Mouse (Mus musculus) spleen, adult 2 months (tissue): ENCODE measurements around the gene Cox7b2. TPM values are rescaled to one million over a fixed set of nuclear protein-coding genes. Genes with fewer than 3 reads are reported as not detected.

Experiments
- DNase-seq, 2 experiments: peaks; one replicate each; pipeline versions ENCODE4 v3.0.0 to v3.0.0-alpha.2; 2012 to 2021; ENCODE audit warnings: low spot score in 2 of 2, low read depth in 1 of 2
- H3K27ac ChIP-seq: fragments of 200-500 bp; 2 replicates; pipeline ENCODE4 v1.5.1; 2012; ENCODE audit warnings: low read length, inconsistent platforms; ENCODE audit not compliant: insufficient read depth
- H3K27me3 ChIP-seq: fragments of 200-500 bp; 2 replicates; pipeline ENCODE4 v1.6.1; 2012; ENCODE audit warnings: mild to moderate bottlenecking, moderate library complexity, low read length, inconsistent platforms; ENCODE audit not compliant: control insufficient read depth, insufficient read depth
- H3K36me3 ChIP-seq: fragments of 200-500 bp; 2 replicates; pipeline ENCODE4 v1.6.1; 2012; ENCODE audit warnings: mild to moderate bottlenecking, low read length, inconsistent platforms; ENCODE audit not compliant: control insufficient read depth, insufficient read depth
- H3K4me1 ChIP-seq: fragments of 200-500 bp; 2 replicates; pipeline ENCODE4 v1.6.1; 2011; ENCODE audit warnings: inconsistent platforms; ENCODE audit not compliant: control insufficient read depth, insufficient read depth, insufficient read length
- H3K4me3 ChIP-seq: fragments of 200-500 bp; 2 replicates; pipeline ENCODE4 v1.5.1; 2011; ENCODE audit warnings: mild to moderate bottlenecking, inconsistent platforms; ENCODE audit not compliant: insufficient read depth, insufficient read length; ENCODE audit errors: extremely low read depth
- CTCF ChIP-seq: fragments of 200-500 bp; IDR thresholded peaks from 2 replicates; pipeline ENCODE4 v1.5.1; 2011; ENCODE audit warnings: mild to moderate bottlenecking, inconsistent platforms; ENCODE audit not compliant: insufficient read depth, insufficient read length, insufficient replicate concordance; ENCODE audit errors: extremely low read depth
- POLR2A ChIP-seq: fragments of 200-500 bp; IDR thresholded peaks from 2 replicates; pipeline ENCODE4 v1.6.1; 2011; ENCODE audit warnings: low read depth, low read length, inconsistent platforms
- WGBS: fragments of 180-500 bp; shearing (Covaris S2); methylation state at CpG from one replicate; pipeline ENCODE4 v1.1.7; 2018; 5-methylcytosine and 5-hydroxymethylcytosine counted together
- polyA plus RNA-seq: library from polyadenylated mRNA; depleted of rRNA; stranded (reverse); fragments of >200 nt; gene quantifications from 2 replicates; pipeline ENCODE4 v1.2.3, GENCODE M21; 2012; rRNA removed

Gene Cox7b2
- polyA plus RNA-seq, 1 experiment, result not detected

DNA sequence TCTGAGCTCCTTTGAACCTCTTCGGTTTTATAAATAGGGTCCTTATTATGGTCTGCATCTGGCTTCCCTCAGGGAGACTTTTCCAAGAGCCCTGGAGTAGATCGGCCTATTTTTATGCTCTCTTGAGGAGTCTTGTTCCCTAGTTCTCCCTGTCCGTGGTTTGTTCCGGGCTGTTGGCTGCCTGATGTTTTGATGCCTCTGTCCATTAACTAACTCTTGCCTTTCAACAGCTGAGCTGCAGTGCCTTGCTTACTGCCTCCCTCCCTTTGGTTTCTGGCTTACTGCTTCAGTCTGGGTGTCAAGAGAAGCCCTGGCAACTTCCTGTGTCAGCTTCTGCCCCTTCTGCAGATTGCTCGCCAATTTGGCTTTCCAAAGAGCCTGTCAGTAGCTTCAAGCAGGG lies 52.4 kb downstream of the Cox7b2 start:
- DNase-seq, result no peak
- TF ChIP-seq CTCF (no peak), POLR2A (no peak)
- H3K4me3 ChIP-seq, result no peak overlapping the region
- no peaks in the 10 kb centered on the region for H3K36me3 ChIP-seq
- 64% methylated on average over 5 of the region's 5 CpGs for WGBS
- no peaks in the 10 kb centered on the region for H3K4me1 ChIP-seq
- no peak overlapping the region for H3K27ac ChIP-seq
- no peaks in the 10 kb centered on the region; the same call in 1 of the 2 replicates for H3K27me3 ChIP-seq

DNA sequence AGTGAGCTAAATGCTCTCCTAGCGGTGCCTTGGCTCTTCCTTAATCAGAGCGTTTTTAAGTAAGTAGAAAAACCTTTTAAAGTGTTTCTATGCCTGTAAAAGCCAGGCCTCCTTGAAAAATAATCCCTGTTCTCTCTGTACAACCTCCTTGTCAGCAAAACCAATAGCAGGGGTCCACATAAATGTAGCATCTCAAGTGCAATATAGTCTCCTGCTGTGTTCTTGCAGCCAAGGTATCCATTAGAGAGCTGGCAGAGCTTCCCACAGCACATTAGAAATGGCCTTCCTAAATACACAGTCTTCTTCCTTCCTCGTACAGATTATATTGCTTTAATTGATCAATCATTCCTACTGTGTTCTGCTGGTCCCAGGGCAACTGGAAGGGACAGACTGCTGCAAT lies 91.0 kb downstream of the Cox7b2 start:
- no peaks in the 10 kb centered on the region for H3K36me3 ChIP-seq
- no peak for DNase-seq
- WGBS, result 60% methylated on average over 3 of the region's 3 CpGs
- H3K27me3 ChIP-seq, result no peaks in the 10 kb centered on the region
- no peak overlapping the region for H3K4me3 ChIP-seq
- no peak overlapping the region for H3K27ac ChIP-seq
- no peaks in the 10 kb centered on the region for H3K4me1 ChIP-seq
- TF ChIP-seq CTCF (no peak), POLR2A (no peak)

DNA sequence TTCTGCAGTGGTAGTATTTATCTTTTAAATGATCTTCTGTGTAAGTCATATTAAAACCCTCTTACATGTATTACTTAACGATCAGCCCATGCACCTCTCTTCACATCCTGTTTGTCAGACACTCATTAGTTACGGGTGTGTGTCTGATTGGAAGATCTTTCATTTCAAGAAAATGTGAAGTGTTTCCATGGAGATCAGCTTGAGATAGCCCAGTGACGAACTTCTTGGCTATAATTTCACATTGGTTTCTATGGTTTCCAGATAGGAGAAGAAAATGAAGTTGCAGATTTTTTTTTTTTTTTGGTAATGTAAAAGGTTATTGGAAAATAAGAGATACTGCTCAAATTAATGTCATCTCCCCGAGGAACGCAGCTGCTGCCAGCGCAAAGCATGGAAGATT lies 107.8 kb downstream of the Cox7b2 start:
- no peaks in the 10 kb centered on the region for H3K27me3 ChIP-seq
- H3K27ac ChIP-seq, result no peak overlapping the region
- no peaks in the 10 kb centered on the region for H3K36me3 ChIP-seq
- 84% methylated on average over 6 of the region's 6 CpGs for WGBS
- TF ChIP-seq POLR2A (no peak), CTCF (no peak)
- H3K4me1 ChIP-seq, result no peaks in the 10 kb centered on the region
- no peak overlapping the region for H3K4me3 ChIP-seq
- DNase-seq, result no peak

Other genes with a start within 250 kb of the Cox7b2 start
- not detected in 2 replicates for gene Gabrb1, start 109.9 kb upstream of the Cox7b2 start, polyA plus RNA-seq
- 0.09 and 0.19 TPM in 2 replicates for gene Gabra4, start 110.1 kb upstream of the Cox7b2 start, polyA plus RNA-seq